Mouse (Mus musculus): ENCODE results near the gene Gal3st1.

Gal3st1 gene

GRCm38 (mm10) chr11:4031126-4031941 lies 47.9 kb downstream of the Gal3st1 start, which contains the start of gene Sec14l4:
Gene Sec14l4 (plus strand): TSS chr11:4031462.
- DNase-seq (ENCODE audit: extremely low spot score, low read depth, low spot score) = no peak

GRCm38 (mm10) chr11:4031961-4032360 lies 48.5 kb downstream of the Gal3st1 start:
- no peak for DNase-seq (ENCODE audit: extremely low spot score, low read depth, low spot score)

GRCm38 (mm10) chr11:4033471-4033870 lies 50.0 kb downstream of the Gal3st1 start:
- DNase-seq (ENCODE audit: extremely low spot score, low read depth, low spot score) = no peak

GRCm38 (mm10) chr11:4034169-4034568 lies 50.7 kb downstream of the Gal3st1 start:
- DNase-seq (ENCODE audit: extremely low spot score, low read depth, low spot score) = no peak

- DNase-seq (ENCODE audit: extremely low spot score, low read depth, low spot score) = no peak
Observed at GRCm38 (mm10) chr11:4035116-4035892, 51.9 kb downstream of the Gal3st1 start.

- DNase-seq (ENCODE audit: extremely low spot score, low read depth, low spot score) = no peak
Observed at GRCm38 (mm10) chr11:4035916-4036315, 52.5 kb downstream of the Gal3st1 start.

GRCm38 (mm10) chr11:4036365-4037084 lies 53.1 kb downstream of the Gal3st1 start:
- no peak for DNase-seq (ENCODE audit: extremely low spot score, low read depth, low spot score)

GRCm38 (mm10) chr11:4039951-4040350 lies 56.5 kb downstream of the Gal3st1 start:
- no peak for DNase-seq (ENCODE audit: extremely low spot score, low read depth, low spot score)

- no peak for DNase-seq (ENCODE audit: extremely low spot score, low read depth, low spot score)
Observed at GRCm38 (mm10) chr11:4041123-4041625, 57.7 kb downstream of the Gal3st1 start.

GRCm38 (mm10) chr11:4043081-4043480 lies 59.6 kb downstream of the Gal3st1 start:
- DNase-seq (ENCODE audit: extremely low spot score, low read depth, low spot score) = no peak

GRCm38 (mm10) chr11:4046526-4046925 lies 63.1 kb downstream of the Gal3st1 start:
- DNase-seq (ENCODE audit: extremely low spot score, low read depth, low spot score) = no peak

- DNase-seq (ENCODE audit: extremely low spot score, low read depth, low spot score) = no peak
Observed at GRCm38 (mm10) chr11:4047766-4048165, 64.3 kb downstream of the Gal3st1 start.

- DNase-seq (ENCODE audit: extremely low spot score, low read depth, low spot score) = no peak
Observed at GRCm38 (mm10) chr11:4048438-4048837, 65.0 kb downstream of the Gal3st1 start.
